Comparison of ENCODE assay signal across 8 mouse cellular contexts in genomic region chr6:140337897-140338749, GRCm38 (mm10).
DNase-seq lines count a peak whose midpoint lies in the region; ATAC-seq and TF ChIP-seq lines count a peak whose summit lies in the region.
"Had no signal": no experiment of that assay in that cellular context is flagged by ENCODE, and none has a peak within 500 bp of the region (broad histone marks: within the 10 kb centered on the region; RNA-seq: fewer than 3 reads in every experiment).

No protein-coding gene starts in this region.

- DNase-seq in testis, postnatal 14 days (ENCODE audit: low spot score) = no peak
- peak; percentile 31 for DNase-seq in forebrain, postnatal 0 days
- DNase-seq in neural tube, embryonic 10.5 days (ENCODE audit: extremely low spot score, low spot score) = peak; percentile 30
- no peak for DNase-seq in left cerebral cortex, postnatal 14 days (ENCODE audit: low spot score in 2 of 2)

- WGBS in forebrain, postnatal 0 days = 16% methylated on average over 19 of the region's 19 CpGs
- WGBS in kidney, embryonic 15.5 days = 26% methylated on average over 19 of the region's 19 CpGs

- intact Hi-C loops in left cerebral cortex, postnatal 14 days (cut with DNase I) = no loop called here

- TF ChIP-seq CTCF in testis, adult 2 months (IDR thresholded peaks at IDR 0.05; ENCODE audit: control insufficient read depth, insufficient read depth, insufficient replicate concordance, low read depth, low read length) = no peak
- no peak for TF ChIP-seq CTCF in forebrain, postnatal 0 days (IDR thresholded peaks at IDR 0.05; ENCODE audit: low read depth)

- H3K4me2 ChIP-seq in forebrain, postnatal 0 days (ENCODE audit: low read depth) = peak overlapping the region; percentile 47
- H3K4me2 ChIP-seq in kidney, embryonic 15.5 days = peak overlapping the region; percentile 54

- no peak for TF ChIP-seq POLR2A in testis, adult 2 months (IDR thresholded peaks at IDR 0.05; ENCODE audit: control insufficient read depth, low read depth, low read length)

- peaks cover 2% of the 10 kb centered on the region; the same call in 1 of the 2 replicates for H3K4me1 ChIP-seq in testis, adult 2 months (ENCODE audit: control insufficient read depth, insufficient read depth, low read length)
- H3K4me1 ChIP-seq in forebrain, postnatal 0 days (ENCODE audit: insufficient read depth) = peaks cover 9% of the 10 kb centered on the region
- peaks cover 54% of the 10 kb centered on the region for H3K4me1 ChIP-seq in kidney, embryonic 15.5 days

- no peaks in the 10 kb centered on the region for H3K27me3 ChIP-seq in testis, adult 2 months (ENCODE audit: control insufficient read depth, insufficient read depth, low read length)
- H3K27me3 ChIP-seq in forebrain, postnatal 0 days (ENCODE audit: insufficient read depth, low read length) = no peaks in the 10 kb centered on the region
- no peaks in the 10 kb centered on the region for H3K27me3 ChIP-seq in kidney, embryonic 15.5 days

- H3K4me3 ChIP-seq in testis, adult 2 months (ENCODE audit: control insufficient read depth, low read depth, low read length) = peak overlapping the region; percentile 8; the same call in 1 of the 2 replicates
- H3K4me3 ChIP-seq in forebrain, postnatal 0 days (ENCODE audit: low read depth, low read length) = peak overlapping the region; percentile 24; the same call in 1 of the 2 replicates
- H3K4me3 ChIP-seq in kidney, embryonic 15.5 days (replicated peaks) = peak overlapping the region; percentile 23
- H3K4me3 ChIP-seq: myocyte had no signal

- no peak overlapping the region; the same call in 1 of the 2 replicates for H3K27ac ChIP-seq in testis, adult 2 months (ENCODE audit: control insufficient read depth, insufficient read depth, low read depth, low read length)
- H3K27ac ChIP-seq in forebrain, postnatal 0 days (ENCODE audit: low read depth, low read length) = no peak overlapping the region
- peak overlapping the region; percentile 95 for H3K27ac ChIP-seq in kidney, embryonic 15.5 days

- H3K9me3 ChIP-seq in forebrain, postnatal 0 days (ENCODE audit: low read length) = no peaks in the 10 kb centered on the region
- no peaks in the 10 kb centered on the region for H3K9me3 ChIP-seq in kidney, embryonic 15.5 days (replicated peaks)

- no peaks in the 10 kb centered on the region for H3K36me3 ChIP-seq in testis, adult 2 months (ENCODE audit: control insufficient read depth, insufficient read depth, low read length)
- no peaks in the 10 kb centered on the region for H3K36me3 ChIP-seq in forebrain, postnatal 0 days (ENCODE audit: insufficient read depth)
- H3K36me3 ChIP-seq in kidney, embryonic 15.5 days = no peaks in the 10 kb centered on the region

- ATAC-seq in forebrain, postnatal 0 days = no peak
- peak; percentile 79 for ATAC-seq in kidney, embryonic 15.5 days (replicated peaks; ENCODE audit: low FRiP score)
- ATAC-seq in CD4-positive, CD25-positive, alpha-beta regulatory T cell, adult 4 months = no peak

- no peak overlapping the region for H3K9ac ChIP-seq in forebrain, postnatal 0 days
- H3K9ac ChIP-seq in kidney, embryonic 15.5 days = no peak overlapping the region

Comparison
In these comparisons a context has a peak if more than half of its experiments do, and no peak if none do; other contexts are left out.
1. DNase-seq: peak in forebrain, postnatal 0 days (single experiment) and neural tube, embryonic 10.5 days (single experiment); none in testis, postnatal 14 days (single experiment) and left cerebral cortex, postnatal 14 days (0 of 2).
2. Peak in every context shown above with its lines, with median percentiles within 50 percentile points of each other: H3K4me3 ChIP-seq.